Mouse (Mus musculus): Measurements from ENCODE around the gene Cd79a. TPM values are rescaled to one million over a fixed set of nuclear protein-coding genes. Genes with fewer than 3 reads are reported as not detected.

The Cd79a gene
- total RNA-seq, 4 experiments from 2014 or later: 0.35 to 2.1 (median 0.66) TPM

GRCm38 (mm10) chr7:24918763-24919323, 21.7 kb downstream of the Cd79a start:
- no peak for DNase-seq (ENCODE audit: low spot score)

GRCm38 (mm10) chr7:24919728-24920127, 22.5 kb downstream of the Cd79a start:
- peak; percentile 76 for DNase-seq (ENCODE audit: low spot score)

- DNase-seq (ENCODE audit: low spot score): no peak
Observed at GRCm38 (mm10) chr7:24930475-24930874, 33.3 kb downstream of the Cd79a start.

- DNase-seq (ENCODE audit: low spot score): no peak
Observed at GRCm38 (mm10) chr7:24931651-24932050, 34.5 kb downstream of the Cd79a start.

- no peak for DNase-seq (ENCODE audit: low spot score)
Observed at GRCm38 (mm10) chr7:24943641-24944040, 46.5 kb downstream of the Cd79a start.

- DNase-seq (ENCODE audit: low spot score): no peak
Observed at GRCm38 (mm10) chr7:24944257-24944950, 47.2 kb downstream of the Cd79a start, which contains the start of gene Gm4881. Gene Gm4881 (minus strand): TSS chr7:24944494.

GRCm38 (mm10) chr7:24947316-24948048, 50.3 kb downstream of the Cd79a start:
- no peak for DNase-seq (ENCODE audit: low spot score)

- no peak for DNase-seq (ENCODE audit: low spot score)
Observed at GRCm38 (mm10) chr7:24948774-24949173, 51.6 kb downstream of the Cd79a start.

- peak; percentile 48 for DNase-seq (ENCODE audit: low spot score)
Observed at GRCm38 (mm10) chr7:24949958-24950623, 52.9 kb downstream of the Cd79a start.

Other genes starting within 250 kb of the Cd79a start
- gene Tex101, start 220.7 kb upstream of the Cd79a start, total RNA-seq (2022): not detected
- not detected for gene BC049730, start 188.1 kb upstream of the Cd79a start, total RNA-seq (2022)
- gene Gm4763, start 170.5 kb upstream of the Cd79a start, total RNA-seq (2022): not detected
- gene Cd177, start 137.1 kb upstream of the Cd79a start, total RNA-seq (2022): 1 to 10 TPM in 1 of 4 experiments, not detected in 3; 1.6 TPM
- gene Ceacam10, start 120.2 kb upstream of the Cd79a start, total RNA-seq (2022): not detected
- not detected for gene Gm9844, start 35.2 kb upstream of the Cd79a start, total RNA-seq (2022)
- not detected for gene Lypd4, start 27.4 kb upstream of the Cd79a start, total RNA-seq (2022)
- not detected for gene Dmrtc2, start 27.3 kb upstream of the Cd79a start, total RNA-seq (2022)
- 100 to 1,000 TPM; 468 to 567 (median 530) TPM for gene Rps19, start 13.0 kb upstream of the Cd79a start, total RNA-seq (2022)
- gene Arhgef1, start 5.5 kb downstream of the Cd79a start, total RNA-seq (2022): 10 to 100 TPM; 31.8 to 45.5 (median 43.8) TPM
- gene Gm4881, start 47.1 kb downstream of the Cd79a start, total RNA-seq (2022): not detected
- gene Rabac1, start 75.4 kb downstream of the Cd79a start, total RNA-seq (2022): 100 to 1,000 TPM; 297 to 375 (median 324) TPM
- gene Atp1a3, start 108.6 kb downstream of the Cd79a start, total RNA-seq (2022): 1 to 10 TPM in 2 of 4 experiments, under 1 TPM in 2; 0.60 to 3.3 (median 1.3) TPM
- gene Grik5, start 175.0 kb downstream of the Cd79a start, total RNA-seq (2022): 1 to 10 TPM; 3.7 to 4.5 (median 3.8) TPM
- 10 to 100 TPM in 1 of 4 experiments, 1 to 10 TPM in 3; 7.9 to 10.0 (median 9.0) TPM for gene Zfp574, start 175.2 kb downstream of the Cd79a start, total RNA-seq (2022)

Data from heart, adult 8-10 months (tissue).